Mouse (Mus musculus) forebrain, embryonic 15.5 days (tissue): Measurements from ENCODE around the gene St7. TPM values are rescaled to one million over a fixed set of nuclear protein-coding genes. Genes with fewer than 3 reads are reported as not detected.
"Not testable (repeated sequence)": the region's sequence is repeated elsewhere in the genome, so short reads cannot be mapped to it uniquely, and the experiment has no call there.

Experiments used
- ATAC-seq: fragments of 200-750 bp; cut with Nextera tagmentation; replicated peaks from 2 replicates; pipeline ENCODE4 v1.8.0; 2017; ENCODE audit warnings: mild to moderate bottlenecking, moderate TSS enrichment, moderate library complexity
- H3K27ac ChIP-seq: fragments of 300-500 bp; sonication (generic); replicated peaks from 2 replicates; pipeline ENCODE4 v1.5.1; 2015; ENCODE audit warnings: mild to moderate bottlenecking, inconsistent platforms
- H3K27me3 ChIP-seq: fragments of 300-500 bp; sonication (generic); 2 replicates; pipeline ENCODE4 v1.6.1; 2015; ENCODE audit warnings: inconsistent platforms
- H3K36me3 ChIP-seq: fragments of 300-500 bp; sonication (generic); 2 replicates; pipeline ENCODE4 v1.6.1; 2015; ENCODE audit warnings: mild to moderate bottlenecking, inconsistent platforms
- H3K4me1 ChIP-seq: fragments of 300-500 bp; sonication (generic); 2 replicates; pipeline ENCODE4 v1.6.1; 2015; ENCODE audit warnings: inconsistent platforms
- H3K4me2 ChIP-seq: fragments of 300-500 bp; sonication (generic); replicated peaks from 2 replicates; pipeline ENCODE4 v1.6.1; 2015; ENCODE audit warnings: mild to moderate bottlenecking, inconsistent platforms
- H3K4me3 ChIP-seq: fragments of 300-500 bp; sonication (generic); 2 replicates; pipeline ENCODE4 v1.5.1; 2015; ENCODE audit warnings: mild to moderate bottlenecking, inconsistent platforms
- H3K9ac ChIP-seq: fragments of 300-500 bp; sonication (generic); replicated peaks from 2 replicates; pipeline ENCODE4 v1.6.1; 2015; ENCODE audit warnings: mild to moderate bottlenecking, inconsistent platforms
- H3K9me3 ChIP-seq: fragments of 300-500 bp; sonication (generic); 2 replicates; pipeline ENCODE4 v1.6.1; 2016; ENCODE audit warnings: inconsistent platforms
- WGBS: fragments of 180-500 bp; shearing (Covaris S2); methylation state at CpG from one replicate; pipeline ENCODE4 v1.1.7; 2015; ENCODE audit warnings: mixed read lengths; 5-methylcytosine and 5-hydroxymethylcytosine counted together
- polyA plus RNA-seq: library from polyadenylated mRNA; unstranded; fragments of >200 nt; fragmentation: Nextera tagmentation; extraction: Ambion mirVana; gene quantifications from 2 replicates; pipeline ENCODE4 v1.2.1, GENCODE M21; 2015

St7 gene
- polyA plus RNA-seq, 1 experiment from 2014 or later, result 68.2 TPM

- H3K27me3 ChIP-seq, result no peaks in the 10 kb centered on the region
- H3K9ac ChIP-seq, result no peak overlapping the region
- H3K4me3 ChIP-seq, result no peak overlapping the region
- H3K9me3 ChIP-seq, result peaks cover 3% of the 10 kb centered on the region; the same call in 1 of the 2 replicates
- H3K36me3 ChIP-seq, result no peaks in the 10 kb centered on the region
- no peak overlapping the region for H3K27ac ChIP-seq
- 83% methylated on average over 6 of the region's 6 CpGs for WGBS
- H3K4me1 ChIP-seq, result no peaks in the 10 kb centered on the region
- ATAC-seq, result no peak
- no peak overlapping the region for H3K4me2 ChIP-seq
These were observed 12.3 kb upstream of the St7 start for GRCm38 (mm10) chr6:17680266-17680925.

GRCm38 (mm10) chr6:17681810-17682209 is 10.9 kb upstream of the St7 start:
- 97% methylated on average over 8 of the region's 8 CpGs for WGBS
- no peak overlapping the region for H3K4me2 ChIP-seq
- ATAC-seq, result 0 out of 2 replicates have a peak, but pooled peaks have one; percentile 46
- no peaks in the 10 kb centered on the region for H3K36me3 ChIP-seq
- no peaks in the 10 kb centered on the region for H3K27me3 ChIP-seq
- H3K9ac ChIP-seq, result no peak overlapping the region
- H3K4me3 ChIP-seq, result no peak overlapping the region
- no peaks in the 10 kb centered on the region for H3K4me1 ChIP-seq
- H3K27ac ChIP-seq, result no peak overlapping the region
- H3K9me3 ChIP-seq, result peaks cover 3% of the 10 kb centered on the region; the same call in 1 of the 2 replicates

GRCm38 (mm10) chr6:17688676-17689075 is 4.1 kb upstream of the St7 start:
- 90% methylated on average over 5 of the region's 5 CpGs for WGBS
- H3K9me3 ChIP-seq, result no peaks in the 10 kb centered on the region
- 0 out of 2 replicates have a peak, but pooled peaks cover 4% of the 10 kb centered on the region for H3K4me1 ChIP-seq
- H3K4me3 ChIP-seq, result no peak overlapping the region
- H3K4me2 ChIP-seq, result no peak overlapping the region
- H3K27ac ChIP-seq, result no peak overlapping the region
- H3K36me3 ChIP-seq, result no peaks in the 10 kb centered on the region
- no peak overlapping the region for H3K9ac ChIP-seq
- no peaks in the 10 kb centered on the region for H3K27me3 ChIP-seq
- ATAC-seq, result no peak

GRCm38 (mm10) chr6:17693726-17694549 is 1.2 kb downstream of the St7 start:
- Histone ChIP-seq H3K4me2 (peak overlapping the region; percentile 94), H3K4me3 (peak overlapping the region; percentile 74), H3K9ac (peak overlapping the region; percentile 66), H3K36me3 (no peaks in the 10 kb centered on the region), H3K27me3 (no peaks in the 10 kb centered on the region), H3K4me1 (peaks cover 22% of the 10 kb centered on the region), H3K9me3 (no peaks in the 10 kb centered on the region), H3K27ac (peak overlapping the region; percentile 77)
- ATAC-seq, result peak; percentile 91
- under 1% methylated on average over 72 of the region's 97 CpGs for WGBS

GRCm38 (mm10) chr6:17694550-17694951 is 1.8 kb downstream of the St7 start:
- Histone ChIP-seq H3K9ac (peak overlapping the region; percentile 66), H3K4me2 (peak overlapping the region; percentile 94), H3K4me1 (peaks cover 22% of the 10 kb centered on the region), H3K36me3 (no peaks in the 10 kb centered on the region), H3K9me3 (no peaks in the 10 kb centered on the region), H3K4me3 (peak overlapping the region; percentile 74), H3K27ac (peak overlapping the region; percentile 77), H3K27me3 (no peaks in the 10 kb centered on the region)
- peak; percentile 78 for ATAC-seq
- under 1% methylated on average over 41 of the region's 46 CpGs for WGBS

- Histone ChIP-seq H3K27ac (peak overlapping the region; percentile 69), H3K9ac (no peak overlapping the region), H3K4me2 (peak overlapping the region; percentile 22; the same call in 1 of the 2 replicates), H3K9me3 (no peaks in the 10 kb centered on the region), H3K27me3 (no peaks in the 10 kb centered on the region), H3K4me3 (peak overlapping the region; percentile 1), H3K36me3 (no peaks in the 10 kb centered on the region), H3K4me1 (peaks cover 28% of the 10 kb centered on the region)
- ATAC-seq, result no peak; the same call in 1 of the 2 replicates
- 34% methylated on average over 5 of the region's 5 CpGs for WGBS
These were observed 3.6 kb downstream of the St7 start for GRCm38 (mm10) chr6:17696321-17696734.

GRCm38 (mm10) chr6:17700936-17701612 is 8.3 kb downstream of the St7 start:
- no peak overlapping the region for H3K27ac ChIP-seq
- H3K9ac ChIP-seq, result no peak overlapping the region
- H3K9me3 ChIP-seq, result no peaks in the 10 kb centered on the region
- no peaks in the 10 kb centered on the region for H3K27me3 ChIP-seq
- peaks cover 15% of the 10 kb centered on the region for H3K4me1 ChIP-seq
- WGBS, result 24% methylated on average over 7 of the region's 7 CpGs
- no peaks in the 10 kb centered on the region for H3K36me3 ChIP-seq
- no peak overlapping the region for H3K4me3 ChIP-seq
- peak; percentile 57; the same call in 1 of the 2 replicates for ATAC-seq
- no peak overlapping the region for H3K4me2 ChIP-seq

DNA sequence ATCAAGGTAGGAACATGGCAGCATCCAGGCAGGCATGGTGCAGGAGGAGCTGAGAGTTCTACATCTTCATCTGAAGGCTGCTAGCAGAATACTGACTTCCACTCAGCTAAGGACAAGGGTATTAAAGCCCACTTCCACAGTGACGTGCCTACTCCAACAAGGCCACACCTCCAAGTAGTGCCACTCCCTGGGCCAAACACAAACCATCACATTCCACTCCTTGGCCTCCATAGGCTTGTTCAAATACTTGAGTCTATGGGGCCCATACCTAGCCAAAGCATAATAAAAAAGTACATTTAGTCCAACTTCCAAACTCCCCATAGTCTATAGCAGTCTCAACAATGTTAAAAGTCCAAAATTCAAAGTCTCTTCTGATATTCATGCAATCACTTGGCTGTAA is 11.3 kb downstream of the St7 start:
- not testable (repeated sequence) for H3K4me2 ChIP-seq, H3K27ac ChIP-seq, H3K27me3 ChIP-seq, H3K9ac ChIP-seq, H3K9me3 ChIP-seq, H3K4me1 ChIP-seq, H3K36me3 ChIP-seq, ATAC-seq, H3K4me3 ChIP-seq
- 89% methylated on average over 1 of the region's 1 CpGs for WGBS

GRCm38 (mm10) chr6:17705973-17706372 is 13.2 kb downstream of the St7 start:
- no peak overlapping the region for H3K27ac ChIP-seq
- no peak overlapping the region for H3K9ac ChIP-seq
- H3K4me2 ChIP-seq, result no peak overlapping the region
- H3K4me3 ChIP-seq, result no peak overlapping the region
- no peaks in the 10 kb centered on the region for H3K9me3 ChIP-seq
- no peak for ATAC-seq
- H3K36me3 ChIP-seq, result no peaks in the 10 kb centered on the region
- peaks cover 8% of the 10 kb centered on the region for H3K4me1 ChIP-seq
- H3K27me3 ChIP-seq, result no peaks in the 10 kb centered on the region
- 89% methylated on average over 3 of the region's 3 CpGs for WGBS

DNA sequence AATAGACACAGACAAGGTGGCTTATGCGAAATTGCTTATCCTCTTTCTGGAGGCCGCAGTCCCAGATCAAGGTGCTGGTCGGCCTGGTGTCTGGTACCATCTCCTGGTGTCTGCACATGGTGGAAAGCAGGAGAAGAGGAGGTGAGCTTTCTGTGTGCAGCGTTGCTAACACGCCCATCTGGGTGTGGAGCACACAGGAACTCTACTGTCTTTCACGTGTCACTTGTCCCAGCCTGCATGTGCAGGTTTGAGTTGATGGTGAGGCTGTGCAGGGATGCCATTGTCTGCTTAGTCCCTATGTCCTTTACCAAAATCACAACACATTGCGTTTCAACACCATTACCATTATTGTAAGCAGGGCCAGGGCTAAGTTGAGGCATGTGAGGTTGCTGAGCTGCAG is 26.2 kb downstream of the St7 start:
- Histone ChIP-seq H3K9me3 (no peaks in the 10 kb centered on the region), H3K36me3 (no peaks in the 10 kb centered on the region), H3K4me1 (no peaks in the 10 kb centered on the region), H3K4me2 (no peak overlapping the region), H3K27ac (no peak overlapping the region), H3K4me3 (no peak overlapping the region), H3K27me3 (no peaks in the 10 kb centered on the region), H3K9ac (no peak overlapping the region)
- ATAC-seq, result no peak
- 92% methylated on average over 7 of the region's 7 CpGs for WGBS

- H3K9me3 ChIP-seq, result no peaks in the 10 kb centered on the region
- WGBS, result 92% methylated on average over 5 of the region's 5 CpGs
- no peak overlapping the region for H3K27ac ChIP-seq
- H3K27me3 ChIP-seq, result no peaks in the 10 kb centered on the region
- no peak for ATAC-seq
- no peaks in the 10 kb centered on the region for H3K4me1 ChIP-seq
- no peak overlapping the region for H3K4me3 ChIP-seq
- no peak overlapping the region for H3K9ac ChIP-seq
- no peaks in the 10 kb centered on the region for H3K36me3 ChIP-seq
- no peak overlapping the region for H3K4me2 ChIP-seq
These were observed 26.7 kb downstream of the St7 start for GRCm38 (mm10) chr6:17719423-17719822.

DNA sequence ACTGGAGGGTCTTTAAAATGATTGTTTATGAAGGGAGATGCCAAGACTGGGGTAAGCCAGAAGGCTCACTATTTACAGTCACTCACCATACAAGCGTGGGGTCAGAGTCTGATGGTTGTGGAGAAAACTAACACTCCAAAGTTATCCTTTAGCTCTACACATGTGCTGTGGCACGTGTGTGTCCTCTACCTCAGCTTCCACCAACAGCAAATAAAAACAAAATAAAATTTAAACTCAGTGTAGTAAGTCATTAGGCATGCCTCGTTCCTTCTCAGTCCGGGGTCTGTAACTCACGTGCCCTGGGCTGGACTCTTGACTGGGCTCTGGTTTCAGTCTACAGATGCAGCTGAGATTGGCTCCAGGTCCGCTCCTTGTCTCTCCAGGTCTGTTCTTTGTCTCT is 27.3 kb downstream of the St7 start:
- no peak for ATAC-seq

More for the DNA sequence above, 27.3 kb downstream of the St7 start:
- H3K9ac ChIP-seq, result no peak overlapping the region
- no peak overlapping the region for H3K27ac ChIP-seq
- no peaks in the 10 kb centered on the region for H3K36me3 ChIP-seq
- 90% methylated on average over 6 of the region's 6 CpGs for WGBS
- no peaks in the 10 kb centered on the region for H3K9me3 ChIP-seq
- no peak overlapping the region for H3K4me2 ChIP-seq
- H3K4me1 ChIP-seq, result no peaks in the 10 kb centered on the region
- H3K4me3 ChIP-seq, result no peak overlapping the region
- H3K27me3 ChIP-seq, result no peaks in the 10 kb centered on the region
